Mouse (Mus musculus) midbrain, embryonic 15.5 days (tissue): ENCODE measurements around the gene Llcfc1. TPM values are rescaled to one million over a fixed set of nuclear protein-coding genes. Genes with fewer than 3 reads are reported as not detected.

ENCODE experiments used
- ATAC-seq: fragments of 200-750 bp; cut with Nextera tagmentation; replicated peaks from 2 replicates; pipeline ENCODE4 v1.8.0; 2017; ENCODE audit warnings: moderate TSS enrichment
- H3K27ac ChIP-seq: fragments of 300-500 bp; sonication (generic); 2 replicates; pipeline ENCODE4 v1.5.1; 2015; ENCODE audit warnings: mild to moderate bottlenecking, inconsistent platforms
- H3K27me3 ChIP-seq: fragments of 300-500 bp; sonication (generic); replicated peaks from 2 replicates; pipeline ENCODE4 v1.6.1; 2015; ENCODE audit warnings: inconsistent platforms
- H3K36me3 ChIP-seq: fragments of 300-500 bp; sonication (generic); replicated peaks from 2 replicates; pipeline ENCODE4 v1.6.1; 2015; ENCODE audit warnings: inconsistent platforms
- H3K4me1 ChIP-seq: fragments of 300-500 bp; sonication (generic); 2 replicates; pipeline ENCODE4 v1.6.1; 2015; ENCODE audit warnings: inconsistent platforms
- H3K4me2 ChIP-seq: fragments of 300-500 bp; sonication (generic); 2 replicates; pipeline ENCODE4 v1.6.1; 2015; ENCODE audit warnings: inconsistent platforms, mild to moderate bottlenecking, moderate library complexity
- H3K4me3 ChIP-seq: fragments of 300-500 bp; sonication (generic); 2 replicates; pipeline ENCODE4 v1.5.1; 2015; ENCODE audit warnings: mild to moderate bottlenecking, inconsistent platforms
- H3K9ac ChIP-seq: fragments of 300-500 bp; sonication (generic); 2 replicates; pipeline ENCODE4 v1.6.1; 2015; ENCODE audit warnings: mild to moderate bottlenecking, inconsistent platforms
- H3K9me3 ChIP-seq: fragments of 300-500 bp; sonication (generic); 2 replicates; pipeline ENCODE4 v1.6.1; 2016; ENCODE audit warnings: inconsistent platforms
- WGBS: fragments of 180-500 bp; shearing (Covaris S2); methylation state at CpG from one replicate; pipeline ENCODE4 v1.1.7; 2015; ENCODE audit warnings: mixed read lengths; 5-methylcytosine and 5-hydroxymethylcytosine counted together
- polyA plus RNA-seq: library from polyadenylated mRNA; unstranded; fragments of >200 nt; fragmentation: Nextera tagmentation; extraction: Ambion mirVana; gene quantifications from 2 replicates; pipeline ENCODE4 v1.2.1, GENCODE M21; 2015

Gene Llcfc1
- polyA plus RNA-seq = not detected in 2 replicates

DNA sequence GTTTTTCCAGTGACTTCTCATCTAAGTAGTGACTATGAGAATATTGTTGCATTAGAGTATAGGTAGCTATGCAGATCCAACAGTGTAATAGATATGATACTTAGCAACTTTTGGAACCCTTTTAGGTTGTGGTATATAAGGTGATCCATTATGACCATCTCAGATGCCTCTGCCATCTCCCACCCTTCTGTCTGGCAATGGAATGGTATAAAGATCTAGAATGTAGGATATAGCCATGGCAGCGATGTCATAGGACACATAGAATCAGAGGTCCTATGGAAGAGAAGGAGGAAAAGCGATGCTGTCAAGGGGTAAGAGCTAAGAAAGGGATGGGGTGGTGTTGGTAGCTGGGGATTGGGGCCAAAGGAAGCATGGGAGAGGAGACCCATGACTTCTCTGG lies at the start of gene Llcfc1:
TSS of gene Llcfc1 (plus strand) at position 301 of the 400 bp plus-strand sequence.
- no peaks in the 10 kb centered on the region for H3K4me1 ChIP-seq
- no peak within 1 kb of the TSS for H3K4me3 ChIP-seq
- H3K36me3 ChIP-seq = no peaks in the 10 kb centered on the region
- no peak within 1 kb of the TSS for H3K4me2 ChIP-seq
- H3K27me3 ChIP-seq = no peaks in the 10 kb centered on the region
- 92% methylated on average over 2 of the region's 2 CpGs for whole genome bisulfite sequencing
- H3K9me3 ChIP-seq = no peaks in the 10 kb centered on the region
- ATAC-seq = no peak
- no peak within 1 kb of the TSS for H3K9ac ChIP-seq
- H3K27ac ChIP-seq = no peak within 1 kb of the TSS

DNA sequence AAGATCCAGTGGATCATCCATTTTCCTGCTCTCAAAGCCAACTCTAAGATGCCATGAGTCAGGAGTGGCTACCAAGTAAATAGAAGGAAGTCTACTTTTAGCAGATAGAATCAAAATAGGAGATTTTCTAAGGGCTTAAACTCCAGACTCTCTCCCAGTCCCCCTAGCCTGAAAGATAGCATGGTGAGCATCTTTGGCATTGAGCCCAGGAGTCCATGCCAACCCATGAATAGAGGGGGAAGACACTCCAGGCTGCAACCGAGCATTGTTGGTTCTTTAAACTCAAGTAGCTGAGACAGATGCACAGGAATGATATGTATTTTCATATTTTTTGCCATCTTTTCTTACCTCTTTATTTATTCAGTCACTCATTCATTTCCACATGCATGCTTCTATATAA lies 49.0 kb upstream of the Llcfc1 start:
- Histone ChIP-seq H3K4me1 (no peaks in the 10 kb centered on the region), H3K4me2 (no peak overlapping the region), H3K9me3 (no peaks in the 10 kb centered on the region), H3K27me3 (no peaks in the 10 kb centered on the region), H3K36me3 (no peaks in the 10 kb centered on the region), H3K4me3 (no peak overlapping the region), H3K27ac (no peak overlapping the region), H3K9ac (no peak overlapping the region)
- ATAC-seq = no peak
- WGBS = 37% methylated on average over 1 of the region's 1 CpGs

DNA sequence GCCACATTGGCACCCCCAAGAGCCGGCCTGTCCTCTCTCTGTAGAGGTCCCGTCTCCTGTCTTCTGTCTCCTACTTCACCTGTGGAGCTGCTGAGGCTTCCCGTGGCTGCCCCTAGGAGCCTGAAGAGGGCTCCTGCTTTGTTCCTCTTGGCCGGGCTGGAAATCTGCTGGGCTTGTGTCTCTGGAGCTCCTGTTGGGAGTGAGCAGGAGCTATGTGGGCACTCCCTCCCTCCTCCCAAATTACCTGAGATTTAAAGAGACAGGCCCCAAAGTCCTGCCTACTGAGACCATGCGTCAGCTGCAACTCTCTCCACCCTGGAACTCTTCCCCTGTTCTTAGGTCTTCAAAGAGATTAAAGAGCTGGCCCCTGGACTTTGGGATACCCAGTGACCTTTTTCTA lies 48.1 kb upstream of the Llcfc1 start, which contains the start of gene Trpv6:
TSS of gene Trpv6 (minus strand) at position 228 of the 400 bp plus-strand sequence.
- 29% methylated on average over 5 of the region's 5 CpGs for WGBS
- Histone ChIP-seq H3K9me3 (no peaks in the 10 kb centered on the region), H3K4me1 (no peaks in the 10 kb centered on the region), H3K27ac (no peak within 1 kb of the TSS), H3K27me3 (no peaks in the 10 kb centered on the region), H3K4me3 (no peak within 1 kb of the TSS), H3K4me2 (no peak within 1 kb of the TSS), H3K9ac (no peak within 1 kb of the TSS), H3K36me3 (no peaks in the 10 kb centered on the region)
- no peak for ATAC-seq

DNA sequence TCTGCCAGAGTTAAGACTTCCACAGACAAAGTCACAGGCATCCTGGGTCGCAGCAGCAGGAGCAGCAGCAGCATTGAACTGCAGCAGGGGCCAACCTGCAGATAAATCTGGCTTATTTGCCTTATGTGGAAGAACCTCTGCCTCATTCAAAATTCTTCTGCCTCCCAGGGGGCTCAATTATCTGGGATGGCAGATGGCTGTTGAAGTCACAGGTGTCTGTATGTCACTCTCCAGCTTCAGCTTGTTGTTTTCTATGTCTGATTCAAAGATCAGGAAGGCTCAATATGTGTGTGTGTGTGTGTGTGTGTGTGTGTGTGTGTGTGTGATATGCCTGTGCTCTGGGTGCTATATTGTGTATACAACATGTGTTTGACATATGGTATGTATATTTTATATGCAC lies 46.8 kb upstream of the Llcfc1 start:
- H3K9ac ChIP-seq = no peak overlapping the region
- H3K4me3 ChIP-seq = no peak overlapping the region
- H3K27me3 ChIP-seq = no peaks in the 10 kb centered on the region
- ATAC-seq = peak; percentile 59
- H3K4me2 ChIP-seq = no peak overlapping the region
- no peak overlapping the region for H3K27ac ChIP-seq
- no peaks in the 10 kb centered on the region for H3K4me1 ChIP-seq
- H3K9me3 ChIP-seq = no peaks in the 10 kb centered on the region
- 24% methylated on average over 1 of the region's 1 CpGs for WGBS
- no peaks in the 10 kb centered on the region for H3K36me3 ChIP-seq

DNA sequence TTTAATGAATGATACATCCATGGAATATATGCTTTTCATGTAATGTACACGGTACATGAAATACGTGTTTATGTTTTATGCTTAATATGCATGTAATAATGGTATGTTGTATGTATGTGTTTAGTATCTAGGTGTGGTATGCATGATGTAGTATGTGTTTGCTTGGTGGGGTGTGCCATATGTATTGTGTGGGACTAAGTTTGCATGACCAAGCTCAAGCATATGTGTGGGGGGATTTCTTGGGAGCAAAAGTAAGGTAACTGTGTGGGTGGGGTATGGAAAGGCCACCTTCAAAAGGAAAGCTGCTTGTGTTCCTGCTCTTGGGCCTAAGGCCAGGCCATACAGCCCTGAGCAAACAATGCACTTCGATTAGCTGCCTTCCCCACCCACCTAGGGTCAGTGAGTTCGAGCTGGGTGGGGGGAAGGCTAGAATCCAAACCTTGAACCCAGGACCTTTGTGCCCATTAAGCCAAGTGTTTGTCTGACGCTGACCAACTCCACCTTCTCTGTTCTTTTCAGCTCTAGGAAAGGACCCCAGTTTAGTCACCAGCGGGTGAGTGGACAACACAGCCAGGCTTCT lies 46.2 kb upstream of the Llcfc1 start:
- ATAC-seq = no peak
- 81% methylated on average over 6 of the region's 6 CpGs for WGBS
- Histone ChIP-seq H3K27me3 (no peaks in the 10 kb centered on the region), H3K27ac (no peak overlapping the region), H3K36me3 (no peaks in the 10 kb centered on the region), H3K9ac (no peak overlapping the region), H3K9me3 (no peaks in the 10 kb centered on the region), H3K4me3 (no peak overlapping the region), H3K4me1 (no peaks in the 10 kb centered on the region), H3K4me2 (no peak overlapping the region)

DNA sequence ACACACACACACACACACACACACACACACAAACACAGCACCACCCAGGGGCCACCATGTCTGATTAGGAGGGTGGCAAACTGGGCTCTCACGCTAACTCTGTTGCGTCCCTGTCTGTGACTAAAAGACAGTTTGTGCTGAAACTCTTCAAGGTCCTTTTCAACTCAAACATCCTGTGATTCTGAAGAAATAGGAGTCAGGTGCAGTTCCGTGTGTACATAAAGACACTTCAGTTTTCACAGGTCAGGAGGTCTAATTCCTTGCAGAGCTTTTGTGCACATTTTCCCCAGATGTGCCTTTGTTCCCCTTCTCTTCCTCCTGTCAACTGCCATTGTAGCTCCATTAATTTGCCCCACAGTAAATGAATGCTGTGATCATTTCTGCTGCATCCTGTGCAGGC lies 43.8 kb upstream of the Llcfc1 start:
- H3K4me2 ChIP-seq = no peak overlapping the region
- no peaks in the 10 kb centered on the region for H3K36me3 ChIP-seq
- no peak overlapping the region for H3K27ac ChIP-seq
- H3K9ac ChIP-seq = no peak overlapping the region
- H3K4me1 ChIP-seq = no peaks in the 10 kb centered on the region
- no peaks in the 10 kb centered on the region for H3K27me3 ChIP-seq
- no peak; the same call in 1 of the 2 replicates for ATAC-seq
- no peak overlapping the region for H3K4me3 ChIP-seq
- no peaks in the 10 kb centered on the region for H3K9me3 ChIP-seq
- WGBS = 61% methylated on average over 3 of the region's 3 CpGs

DNA sequence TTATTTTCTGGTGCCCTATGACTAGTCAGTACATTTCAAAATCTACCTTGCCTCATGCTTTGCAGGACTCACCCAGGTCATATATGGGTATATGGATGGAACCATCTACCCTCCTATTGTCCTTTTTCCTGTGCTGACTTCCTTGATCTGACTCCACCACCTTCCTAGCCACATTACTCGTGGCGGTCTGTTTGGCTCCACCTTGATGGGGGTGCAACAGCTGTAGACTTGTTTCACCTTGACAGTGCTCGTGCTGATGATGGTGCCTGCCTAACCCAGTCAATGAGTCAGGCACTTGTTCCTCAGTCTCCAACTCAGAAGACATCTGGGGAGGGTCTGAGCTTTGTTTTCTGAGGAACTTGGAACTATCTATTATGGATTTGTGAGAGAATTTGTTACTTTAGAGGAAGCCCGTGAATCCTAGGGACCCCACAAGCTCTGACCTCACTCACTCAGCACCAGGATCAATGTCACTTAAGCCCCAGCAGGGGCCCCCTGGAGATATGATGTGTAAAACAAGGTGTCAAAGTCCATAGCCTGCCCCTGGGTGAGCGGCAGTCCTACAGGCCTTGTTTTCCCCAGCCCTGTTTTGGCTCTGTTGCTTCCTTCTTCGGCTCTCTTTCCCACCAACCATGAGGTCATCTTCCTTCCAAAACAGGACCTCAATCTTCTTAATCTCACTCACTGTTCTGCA lies 42.9 kb upstream of the Llcfc1 start:
- WGBS = 85% methylated on average over 6 of the region's 6 CpGs
- Histone ChIP-seq H3K4me3 (no peak overlapping the region), H3K36me3 (no peaks in the 10 kb centered on the region), H3K27me3 (no peaks in the 10 kb centered on the region), H3K9me3 (no peaks in the 10 kb centered on the region), H3K4me2 (no peak overlapping the region), H3K27ac (no peak overlapping the region), H3K9ac (no peak overlapping the region), H3K4me1 (no peaks in the 10 kb centered on the region)
- no peak for ATAC-seq

DNA sequence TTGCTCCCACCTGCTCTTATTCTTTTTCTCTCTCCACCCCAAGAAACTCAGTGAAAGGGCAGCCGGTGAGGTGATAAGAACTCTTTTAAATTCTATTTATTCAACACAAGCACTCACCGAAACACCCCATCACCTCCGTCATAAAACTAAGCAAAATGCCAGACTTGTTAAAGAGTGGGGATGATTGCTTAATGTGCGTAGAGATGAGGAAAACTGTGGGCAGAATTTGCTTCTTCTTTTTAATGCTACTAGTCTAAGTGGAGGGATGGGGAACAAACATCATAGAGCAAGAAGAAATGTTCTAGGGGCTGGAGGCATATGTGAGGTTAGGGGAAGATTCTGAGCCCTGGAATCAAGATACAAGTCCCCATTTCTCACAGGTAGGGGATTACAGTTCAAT lies 41.5 kb upstream of the Llcfc1 start:
- Histone ChIP-seq H3K27me3 (no peaks in the 10 kb centered on the region), H3K4me3 (no peak overlapping the region), H3K36me3 (no peaks in the 10 kb centered on the region), H3K4me2 (no peak overlapping the region), H3K9ac (no peak overlapping the region), H3K27ac (no peak overlapping the region), H3K9me3 (no peaks in the 10 kb centered on the region), H3K4me1 (no peaks in the 10 kb centered on the region)
- ATAC-seq = no peak
- WGBS = 91% methylated on average over 4 of the region's 4 CpGs

DNA sequence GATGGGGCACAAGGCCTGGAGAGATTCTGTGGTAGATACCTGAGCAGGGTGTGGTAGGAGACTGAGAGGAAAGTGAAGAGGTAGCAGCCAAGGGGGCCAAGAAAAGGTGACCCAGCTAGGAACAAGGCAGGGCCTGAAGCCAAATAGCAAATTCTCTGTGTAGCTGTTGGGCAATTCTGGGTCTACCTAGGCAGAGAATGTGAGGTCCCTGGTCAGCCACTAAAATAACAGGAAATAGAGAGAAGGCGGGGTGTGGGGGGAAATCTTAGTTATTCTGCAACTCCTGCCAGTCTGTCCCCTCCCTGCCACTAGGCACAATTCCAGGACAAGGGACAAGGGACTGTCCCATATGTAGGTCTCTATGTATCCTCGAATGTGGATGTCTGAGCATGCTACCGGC lies 41.0 kb upstream of the Llcfc1 start:
- Histone ChIP-seq H3K4me1 (no peaks in the 10 kb centered on the region), H3K27ac (no peak overlapping the region), H3K4me3 (no peak overlapping the region), H3K9ac (no peak overlapping the region), H3K36me3 (no peaks in the 10 kb centered on the region), H3K4me2 (no peak overlapping the region), H3K9me3 (no peaks in the 10 kb centered on the region), H3K27me3 (no peaks in the 10 kb centered on the region)
- WGBS = 92% methylated on average over 3 of the region's 3 CpGs
- ATAC-seq = no peak

DNA sequence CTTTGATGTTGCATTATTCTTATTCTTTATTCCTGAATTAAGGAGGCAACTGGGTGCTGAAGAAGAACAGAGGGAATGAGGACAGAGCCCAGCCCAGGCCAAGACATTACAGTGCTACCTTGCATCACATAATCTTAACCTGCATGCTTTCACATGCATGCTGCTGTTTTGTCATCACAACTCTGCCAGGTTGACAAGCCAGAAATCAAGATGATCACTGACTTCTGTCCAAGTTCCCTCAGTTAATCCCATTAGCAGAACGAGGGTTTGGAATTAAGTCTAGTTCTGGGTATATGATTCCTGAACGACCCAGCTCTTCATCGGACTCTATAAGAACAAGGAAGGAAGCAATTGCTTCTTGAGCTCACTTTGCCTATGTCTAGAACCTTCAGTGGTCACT lies 38.0 kb upstream of the Llcfc1 start:
- no peak overlapping the region for H3K9ac ChIP-seq

DNA sequence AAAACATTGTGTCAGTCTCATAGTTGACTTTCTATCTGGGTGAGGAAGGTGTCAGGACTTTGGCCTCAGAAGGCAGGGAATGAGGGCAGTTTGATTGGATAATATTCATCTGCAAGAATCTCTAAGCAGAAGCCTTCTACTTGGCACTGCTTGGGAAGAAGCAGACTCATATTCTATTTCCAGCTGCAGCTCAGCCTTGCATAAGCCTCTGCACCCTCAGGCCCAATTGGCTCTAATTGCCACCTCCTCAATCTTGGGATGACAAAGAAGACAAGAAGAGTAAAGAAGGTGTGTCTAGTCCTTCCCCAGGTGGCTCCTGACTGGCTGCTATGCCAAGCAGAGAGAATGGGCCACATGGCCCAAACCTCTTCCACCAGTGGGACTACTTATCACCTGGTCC lies 37.6 kb upstream of the Llcfc1 start:
- Histone ChIP-seq H3K36me3 (no peaks in the 10 kb centered on the region), H3K4me1 (no peaks in the 10 kb centered on the region), H3K9ac (no peak overlapping the region), H3K4me3 (no peak overlapping the region), H3K4me2 (no peak overlapping the region), H3K9me3 (no peaks in the 10 kb centered on the region), H3K27me3 (no peaks in the 10 kb centered on the region), H3K27ac (no peak overlapping the region)
- ATAC-seq = no peak

More for the DNA sequence above, 38.0 kb upstream of the Llcfc1 start:
- ATAC-seq = no peak
- Histone ChIP-seq H3K9me3 (no peaks in the 10 kb centered on the region), H3K4me3 (no peak overlapping the region), H3K27me3 (no peaks in the 10 kb centered on the region), H3K4me1 (no peaks in the 10 kb centered on the region), H3K27ac (no peak overlapping the region), H3K4me2 (no peak overlapping the region), H3K36me3 (no peaks in the 10 kb centered on the region)
- WGBS = 89% methylated on average over 3 of the region's 3 CpGs

DNA sequence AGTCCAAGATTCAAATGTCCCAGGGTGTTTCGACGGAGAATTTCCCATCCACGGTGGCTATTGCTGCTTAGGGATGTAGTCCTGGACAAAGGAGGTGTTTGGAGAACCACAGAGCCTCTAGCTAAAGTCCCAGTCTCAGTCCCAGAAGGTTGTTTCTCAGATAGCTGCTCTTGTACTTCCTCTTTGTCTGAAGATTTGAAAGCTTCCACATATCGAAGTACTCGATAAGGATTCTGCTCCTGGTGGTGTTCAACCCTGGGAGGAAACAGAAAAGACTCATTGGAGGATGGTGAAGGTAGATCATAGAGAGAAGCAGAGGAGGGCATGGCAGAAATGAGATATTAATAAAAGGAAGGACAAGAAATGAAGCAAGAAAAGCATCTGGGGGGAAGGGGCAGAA lies 31.1 kb upstream of the Llcfc1 start:
- no peaks in the 10 kb centered on the region for H3K9me3 ChIP-seq
- H3K9ac ChIP-seq = no peak overlapping the region
- H3K4me3 ChIP-seq = no peak overlapping the region
- H3K36me3 ChIP-seq = no peaks in the 10 kb centered on the region
- 90% methylated on average over 5 of the region's 5 CpGs for WGBS
- ATAC-seq = no peak
- H3K27me3 ChIP-seq = no peaks in the 10 kb centered on the region
- no peak overlapping the region for H3K4me2 ChIP-seq
- H3K27ac ChIP-seq = no peak overlapping the region
- no peaks in the 10 kb centered on the region for H3K4me1 ChIP-seq

DNA sequence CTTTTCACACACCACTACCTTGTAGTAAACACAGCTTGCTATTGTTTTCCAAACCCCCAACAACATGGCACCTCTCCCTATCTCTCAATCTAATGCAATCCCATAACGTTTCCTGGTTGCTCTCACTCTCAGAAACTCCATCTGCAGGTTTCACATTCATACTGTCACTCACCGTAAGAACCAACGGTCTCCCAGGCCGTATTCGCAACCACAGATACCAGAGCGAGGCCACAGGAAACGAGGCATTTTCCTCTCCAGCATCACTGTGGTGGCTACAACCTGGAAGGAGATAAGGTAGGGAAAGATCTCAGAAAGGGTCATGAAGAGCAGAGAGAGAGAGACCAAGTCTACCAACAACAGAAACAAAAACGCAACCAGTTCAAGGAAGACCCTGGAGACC lies 29.6 kb upstream of the Llcfc1 start:
- Histone ChIP-seq H3K4me3 (no peak overlapping the region), H3K36me3 (no peaks in the 10 kb centered on the region), H3K9me3 (no peaks in the 10 kb centered on the region), H3K27me3 (no peaks in the 10 kb centered on the region), H3K4me2 (no peak overlapping the region), H3K4me1 (no peaks in the 10 kb centered on the region), H3K27ac (no peak overlapping the region), H3K9ac (no peak overlapping the region)
- no peak for ATAC-seq
- WGBS = 94% methylated on average over 8 of the region's 8 CpGs
